Mouse (Mus musculus): Measurements from ENCODE around the gene Olfr524. TPM values are rescaled to one million over a fixed set of nuclear protein-coding genes. Genes with fewer than 3 reads are reported as not detected.

Gene Olfr524
- polyA plus RNA-seq, 1 experiment from 2014 or later: not detected

GRCm38 (mm10) chr7:140184206-140184605 is 21.6 kb downstream of the Olfr524 start:
- H3K27me3 ChIP-seq (ENCODE audit: control insufficient read depth, insufficient read depth, low read length): no peaks in the 10 kb centered on the region
- no peak for ATAC-seq (ENCODE audit: insufficient number of reproducible peaks, insufficient read depth, low FRiP score, low read depth)
- no peaks in the 10 kb centered on the region for H3K4me1 ChIP-seq (ENCODE audit: control insufficient read depth in 2 of 2, insufficient read depth in 2 of 2, low read length in 2 of 2)
- no peaks in the 10 kb centered on the region for H3K9me3 ChIP-seq (ENCODE audit: control insufficient read depth, low read length)
- H3K27ac ChIP-seq (replicated peaks in 1 of 2; ENCODE audit: control insufficient read depth in 1 of 2, insufficient read depth in 1 of 2, low read depth in 2 of 2, low read length in 2 of 2): no peak overlapping the region
- no peak overlapping the region for H3K9ac ChIP-seq (ENCODE audit: low read length)
- no peak overlapping the region for H3K4me3 ChIP-seq (ENCODE audit: control insufficient read depth in 1 of 2, insufficient read depth in 1 of 2, low read depth in 1 of 2, low read length in 2 of 2)
- no peaks in the 10 kb centered on the region for H3K36me3 ChIP-seq (ENCODE audit: control insufficient read depth, insufficient read depth, low read length)
- no peak overlapping the region for H3K4me2 ChIP-seq (ENCODE audit: low read length)
- 78% methylated on average over 4 of the region's 4 CpGs for WGBS

GRCm38 (mm10) chr7:140180692-140181091 is 25.1 kb downstream of the Olfr524 start:
- no peaks in the 10 kb centered on the region for H3K9me3 ChIP-seq (ENCODE audit: control insufficient read depth, low read length)
- no peaks in the 10 kb centered on the region for H3K27me3 ChIP-seq (ENCODE audit: control insufficient read depth, insufficient read depth, low read length)
- H3K36me3 ChIP-seq (ENCODE audit: control insufficient read depth, insufficient read depth, low read length): no peaks in the 10 kb centered on the region
- H3K4me2 ChIP-seq (ENCODE audit: low read length): no peak overlapping the region
- H3K9ac ChIP-seq (ENCODE audit: low read length): no peak overlapping the region
- 76% methylated on average over 2 of the region's 2 CpGs for WGBS
- no peak overlapping the region for H3K4me3 ChIP-seq (ENCODE audit: control insufficient read depth in 1 of 2, insufficient read depth in 1 of 2, low read depth in 1 of 2, low read length in 2 of 2)
- H3K27ac ChIP-seq (replicated peaks in 1 of 2; ENCODE audit: control insufficient read depth in 1 of 2, insufficient read depth in 1 of 2, low read depth in 2 of 2, low read length in 2 of 2): no peak overlapping the region
- ATAC-seq (ENCODE audit: insufficient number of reproducible peaks, insufficient read depth, low FRiP score, low read depth): no peak
- no peaks in the 10 kb centered on the region for H3K4me1 ChIP-seq (ENCODE audit: control insufficient read depth in 2 of 2, insufficient read depth in 2 of 2, low read length in 2 of 2)

GRCm38 (mm10) chr7:140179176-140179575 is 26.6 kb downstream of the Olfr524 start:
- Histone ChIP-seq H3K4me3 (ENCODE audit: control insufficient read depth in 1 of 2, insufficient read depth in 1 of 2, low read depth in 1 of 2, low read length in 2 of 2) (no peak overlapping the region), H3K9ac (ENCODE audit: low read length) (no peak overlapping the region), H3K27ac (replicated peaks in 1 of 2; ENCODE audit: control insufficient read depth in 1 of 2, insufficient read depth in 1 of 2, low read depth in 2 of 2, low read length in 2 of 2) (no peak overlapping the region), H3K4me2 (ENCODE audit: low read length) (no peak overlapping the region), H3K9me3 (ENCODE audit: control insufficient read depth, low read length) (no peaks in the 10 kb centered on the region), H3K4me1 (ENCODE audit: control insufficient read depth in 2 of 2, insufficient read depth in 2 of 2, low read length in 2 of 2) (no peaks in the 10 kb centered on the region), H3K27me3 (ENCODE audit: control insufficient read depth, insufficient read depth, low read length) (no peaks in the 10 kb centered on the region), H3K36me3 (ENCODE audit: control insufficient read depth, insufficient read depth, low read length) (no peaks in the 10 kb centered on the region)
- ATAC-seq (ENCODE audit: insufficient number of reproducible peaks, insufficient read depth, low FRiP score, low read depth): no peak
- WGBS: 82% methylated on average over 2 of the region's 2 CpGs

- ATAC-seq (ENCODE audit: insufficient number of reproducible peaks, insufficient read depth, low FRiP score, low read depth): no peak
- H3K9ac ChIP-seq (ENCODE audit: low read length): no peak within 1 kb of the TSS
- no peak within 1 kb of the TSS for H3K4me2 ChIP-seq (ENCODE audit: low read length)
- no peaks in the 10 kb centered on the region for H3K36me3 ChIP-seq (ENCODE audit: control insufficient read depth, insufficient read depth, low read length)
- H3K4me3 ChIP-seq (ENCODE audit: control insufficient read depth in 1 of 2, insufficient read depth in 1 of 2, low read depth in 1 of 2, low read length in 2 of 2): no peak within 1 kb of the TSS
- H3K9me3 ChIP-seq (ENCODE audit: control insufficient read depth, low read length): no peaks in the 10 kb centered on the region
- no peak within 1 kb of the TSS for H3K27ac ChIP-seq (replicated peaks in 1 of 2; ENCODE audit: control insufficient read depth in 1 of 2, insufficient read depth in 1 of 2, low read depth in 2 of 2, low read length in 2 of 2)
- no peaks in the 10 kb centered on the region for H3K27me3 ChIP-seq (ENCODE audit: control insufficient read depth, insufficient read depth, low read length)
- H3K4me1 ChIP-seq (ENCODE audit: control insufficient read depth in 2 of 2, insufficient read depth in 2 of 2, low read length in 2 of 2): no peaks in the 10 kb centered on the region
- WGBS: 38% methylated on average over 1 of the region's 1 CpGs
These were observed 32.8 kb downstream of the Olfr524 start, which contains the start of gene Olfr523 for GRCm38 (mm10) chr7:140172936-140173335. Olfr523 (plus strand) TSS chr7:140173217.

- H3K4me2 ChIP-seq (ENCODE audit: low read length): no peak overlapping the region
- no peak for ATAC-seq (ENCODE audit: insufficient number of reproducible peaks, insufficient read depth, low FRiP score, low read depth)
- H3K9ac ChIP-seq (ENCODE audit: low read length): no peak overlapping the region
- H3K27ac ChIP-seq (replicated peaks in 1 of 2; ENCODE audit: control insufficient read depth in 1 of 2, insufficient read depth in 1 of 2, low read depth in 2 of 2, low read length in 2 of 2): no peak overlapping the region
- H3K4me1 ChIP-seq (ENCODE audit: control insufficient read depth in 2 of 2, insufficient read depth in 2 of 2, low read length in 2 of 2): no peaks in the 10 kb centered on the region
- WGBS: 84% methylated on average over 3 of the region's 3 CpGs
- no peaks in the 10 kb centered on the region for H3K27me3 ChIP-seq (ENCODE audit: control insufficient read depth, insufficient read depth, low read length)
- no peaks in the 10 kb centered on the region for H3K9me3 ChIP-seq (ENCODE audit: control insufficient read depth, low read length)
- H3K36me3 ChIP-seq (ENCODE audit: control insufficient read depth, insufficient read depth, low read length): no peaks in the 10 kb centered on the region
- H3K4me3 ChIP-seq (ENCODE audit: control insufficient read depth in 1 of 2, insufficient read depth in 1 of 2, low read depth in 1 of 2, low read length in 2 of 2): no peak overlapping the region
These were observed 34.9 kb downstream of the Olfr524 start for GRCm38 (mm10) chr7:140170863-140171262.

- Histone ChIP-seq H3K27ac (replicated peaks in 1 of 2; ENCODE audit: control insufficient read depth in 1 of 2, insufficient read depth in 1 of 2, low read depth in 2 of 2, low read length in 2 of 2) (no peak overlapping the region), H3K4me3 (ENCODE audit: control insufficient read depth in 1 of 2, insufficient read depth in 1 of 2, low read depth in 1 of 2, low read length in 2 of 2) (no peak overlapping the region), H3K4me2 (ENCODE audit: low read length) (no peak overlapping the region), H3K27me3 (ENCODE audit: control insufficient read depth, insufficient read depth, low read length) (no peaks in the 10 kb centered on the region), H3K9me3 (ENCODE audit: control insufficient read depth, low read length) (no peaks in the 10 kb centered on the region), H3K9ac (ENCODE audit: low read length) (no peak overlapping the region), H3K4me1 (ENCODE audit: control insufficient read depth in 2 of 2, insufficient read depth in 2 of 2, low read length in 2 of 2) (no peaks in the 10 kb centered on the region), H3K36me3 (ENCODE audit: control insufficient read depth, insufficient read depth, low read length) (no peaks in the 10 kb centered on the region)
- no peak for ATAC-seq (ENCODE audit: insufficient number of reproducible peaks, insufficient read depth, low FRiP score, low read depth)
- 69% methylated on average over 4 of the region's 4 CpGs for WGBS
These were observed 36.4 kb downstream of the Olfr524 start for GRCm38 (mm10) chr7:140169386-140169785.

GRCm38 (mm10) chr7:140167950-140168349 is 37.8 kb downstream of the Olfr524 start:
- H3K4me1 ChIP-seq (ENCODE audit: control insufficient read depth in 2 of 2, insufficient read depth in 2 of 2, low read length in 2 of 2): no peaks in the 10 kb centered on the region
- 57% methylated on average over 1 of the region's 1 CpGs for WGBS
- no peak overlapping the region for H3K4me2 ChIP-seq (ENCODE audit: low read length)
- ATAC-seq (ENCODE audit: insufficient number of reproducible peaks, insufficient read depth, low FRiP score, low read depth): no peak
- no peaks in the 10 kb centered on the region for H3K36me3 ChIP-seq (ENCODE audit: control insufficient read depth, insufficient read depth, low read length)
- H3K4me3 ChIP-seq (ENCODE audit: control insufficient read depth in 1 of 2, insufficient read depth in 1 of 2, low read depth in 1 of 2, low read length in 2 of 2): no peak overlapping the region
- H3K27me3 ChIP-seq (ENCODE audit: control insufficient read depth, insufficient read depth, low read length): no peaks in the 10 kb centered on the region
- no peak overlapping the region for H3K9ac ChIP-seq (ENCODE audit: low read length)
- no peak overlapping the region for H3K27ac ChIP-seq (replicated peaks in 1 of 2; ENCODE audit: control insufficient read depth in 1 of 2, insufficient read depth in 1 of 2, low read depth in 2 of 2, low read length in 2 of 2)
- no peaks in the 10 kb centered on the region for H3K9me3 ChIP-seq (ENCODE audit: control insufficient read depth, low read length)

- 64% methylated on average over 7 of the region's 7 CpGs for WGBS
- no peak for ATAC-seq (ENCODE audit: insufficient number of reproducible peaks, insufficient read depth, low FRiP score, low read depth)
- H3K4me2 ChIP-seq (ENCODE audit: low read length): no peak within 1 kb of the TSS
- no peaks in the 10 kb centered on the region for H3K4me1 ChIP-seq (ENCODE audit: control insufficient read depth in 2 of 2, insufficient read depth in 2 of 2, low read length in 2 of 2)
- no peaks in the 10 kb centered on the region for H3K9me3 ChIP-seq (ENCODE audit: control insufficient read depth, low read length)
- no peak within 1 kb of the TSS for H3K9ac ChIP-seq (ENCODE audit: low read length)
- H3K4me3 ChIP-seq (ENCODE audit: control insufficient read depth in 1 of 2, insufficient read depth in 1 of 2, low read depth in 1 of 2, low read length in 2 of 2): no peak within 1 kb of the TSS
- no peaks in the 10 kb centered on the region for H3K36me3 ChIP-seq (ENCODE audit: control insufficient read depth, insufficient read depth, low read length)
- H3K27me3 ChIP-seq (ENCODE audit: control insufficient read depth, insufficient read depth, low read length): no peaks in the 10 kb centered on the region
- H3K27ac ChIP-seq (replicated peaks in 1 of 2; ENCODE audit: control insufficient read depth in 1 of 2, insufficient read depth in 1 of 2, low read depth in 2 of 2, low read length in 2 of 2): no peak within 1 kb of the TSS
These were observed 41.1 kb downstream of the Olfr524 start, which contains the start of gene Olfr522 for GRCm38 (mm10) chr7:140164664-140165063. Olfr522 (minus strand) TSS chr7:140164764.
